Mouse (Mus musculus) testis, adult 2 months (tissue): ENCODE data around the gene Esyt3.

Experiments
- CTCF ChIP-seq: fragments of 200-500 bp; IDR thresholded peaks from 2 replicates; pipeline ENCODE4 v1.5.1; 2012; ENCODE audit warnings: low read depth, mild to moderate bottlenecking, inconsistent platforms, low read length, moderate library complexity; ENCODE audit not compliant: control insufficient read depth, insufficient read depth, insufficient replicate concordance
- POLR2A ChIP-seq: fragments of 200-500 bp; IDR thresholded peaks from 2 replicates; pipeline ENCODE4 v1.6.1; 2012; ENCODE audit warnings: low read depth, mild to moderate bottlenecking, inconsistent platforms, low read length, moderate library complexity; ENCODE audit not compliant: control insufficient read depth

DNA sequence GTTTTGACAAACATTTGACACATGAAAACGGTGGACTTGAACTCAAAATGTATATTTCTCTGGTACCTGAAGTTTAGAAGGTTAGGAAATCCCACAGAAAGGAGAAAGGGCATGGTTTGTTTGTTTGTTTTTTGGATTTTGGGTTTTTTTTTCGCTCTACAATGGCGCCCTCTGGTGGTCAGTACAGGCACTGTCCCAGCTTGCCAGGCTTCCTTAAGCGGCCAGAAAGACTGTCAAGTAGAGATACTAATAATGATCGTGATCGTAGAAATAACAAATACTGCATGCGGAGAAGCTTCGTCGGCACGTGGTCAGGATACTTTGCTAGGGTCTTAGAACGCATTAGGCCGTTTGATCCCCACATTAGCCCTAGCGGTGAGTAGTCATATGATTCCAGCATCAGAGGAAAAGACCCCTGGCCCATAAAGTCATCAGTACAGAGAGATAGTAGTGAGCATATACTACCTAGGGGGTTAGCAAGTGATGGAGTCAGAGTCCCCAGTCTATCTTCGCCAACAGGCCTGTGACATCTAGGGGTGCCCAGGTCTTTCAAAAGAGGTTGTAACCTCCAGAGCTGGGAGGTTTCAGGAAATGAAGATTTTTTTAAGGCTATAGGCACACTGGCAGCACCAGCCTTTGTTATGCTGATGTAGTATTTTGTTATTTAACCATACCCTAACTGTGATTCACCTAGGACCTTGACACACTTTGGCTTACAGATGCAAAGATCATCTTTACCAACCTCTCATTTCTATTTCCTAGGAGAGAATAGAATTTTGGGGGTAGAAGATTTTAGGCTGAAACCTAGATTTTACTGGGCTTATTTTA, 18.4 kb upstream of the Esyt3 start:
- TF ChIP-seq CTCF (peak; percentile 92; the same call in 1 of the 2 replicates), POLR2A (no peak)
